Mouse (Mus musculus) v-Abl transformed pro-B cells (cell line): ENCODE measurements around the gene Foxq1.

Source experiments
- in situ Hi-C, 2 experiments: fragments of 400-800 bp; cut with MboI; formaldehyde crosslinking; loops; one replicate each; pipeline ENCODE4 v1.15.1; 2025; ENCODE audit not compliant: unreplicated experiment in 2 of 2

Foxq1 gene

DNA sequence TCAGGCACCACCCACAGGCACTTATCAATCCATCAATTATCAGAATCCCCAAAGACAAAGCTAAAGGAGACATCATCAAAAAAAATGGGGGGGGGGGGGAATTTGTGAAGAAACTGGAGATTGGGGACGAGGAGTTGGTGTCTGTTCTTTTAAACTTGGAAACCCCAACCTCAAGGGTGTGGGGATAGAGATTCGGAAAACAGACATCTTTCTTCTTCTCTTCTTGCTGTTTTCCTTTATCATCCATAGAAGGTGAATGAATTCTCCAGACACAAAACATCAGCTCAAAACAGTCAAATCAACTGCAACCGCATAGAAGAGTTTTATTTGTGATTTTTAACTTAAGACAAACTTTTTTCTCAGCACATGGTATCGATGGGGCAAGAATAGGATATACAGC is at the start of gene Foxq1:
Gene Foxq1, plus strand, starts transcription at position 301 of the 400 bp plus-strand sequence.
- in situ Hi-C loops, result no loop called here

DNA sequence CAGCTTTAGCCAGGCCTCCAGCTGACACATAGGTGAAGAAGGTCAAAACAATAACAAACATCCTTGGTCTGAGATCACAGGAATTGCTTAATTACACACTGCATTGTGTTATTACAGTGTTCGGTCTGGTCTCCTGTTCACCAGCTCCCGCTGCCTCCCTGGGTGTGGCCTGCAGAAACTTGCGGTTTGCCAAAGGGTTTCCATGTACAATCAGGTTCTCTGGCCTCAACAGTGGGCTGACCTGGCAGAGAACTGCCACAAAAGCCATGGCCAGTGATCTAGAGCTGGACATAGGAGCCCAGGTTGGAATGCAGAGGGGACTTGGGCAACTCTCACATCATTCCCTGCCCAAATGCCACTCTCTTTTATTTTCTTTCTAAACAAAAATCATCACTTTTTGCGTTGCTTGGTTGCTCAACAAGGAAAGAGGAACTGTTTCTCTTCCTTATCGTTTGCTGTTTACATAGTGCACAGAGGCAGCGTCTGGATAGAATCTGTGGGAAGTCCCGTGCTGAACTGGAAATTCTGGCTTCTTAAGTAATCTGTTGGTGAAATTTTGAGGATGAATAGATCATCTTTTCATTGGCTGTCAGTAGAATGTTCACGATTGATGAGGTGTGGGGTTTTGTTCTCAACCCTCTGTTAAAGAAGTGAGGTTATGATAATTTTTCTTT is 49.3 kb upstream of the Foxq1 start:
- in situ Hi-C loops, result no loop called here

DNA sequence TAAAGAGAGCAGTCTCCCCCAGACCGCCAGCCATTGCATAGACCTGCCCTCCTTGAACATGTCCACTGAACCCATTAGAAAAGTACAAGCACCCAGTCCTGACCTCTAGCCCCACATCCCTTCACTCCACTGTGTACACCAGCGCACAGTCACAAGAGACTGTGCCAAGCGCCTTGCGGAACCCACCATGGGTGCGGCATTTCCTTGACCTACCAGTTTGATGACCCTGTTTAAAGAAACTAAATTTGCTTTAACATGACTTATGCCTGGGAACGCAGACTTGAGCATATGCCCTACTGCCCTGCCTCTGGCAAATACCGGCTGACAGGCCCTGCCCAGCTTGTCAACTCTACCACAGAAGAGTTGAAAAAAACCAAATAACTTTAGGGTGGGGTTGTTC is 40.7 kb upstream of the Foxq1 start:
- in situ Hi-C loops, result no loop called here

DNA sequence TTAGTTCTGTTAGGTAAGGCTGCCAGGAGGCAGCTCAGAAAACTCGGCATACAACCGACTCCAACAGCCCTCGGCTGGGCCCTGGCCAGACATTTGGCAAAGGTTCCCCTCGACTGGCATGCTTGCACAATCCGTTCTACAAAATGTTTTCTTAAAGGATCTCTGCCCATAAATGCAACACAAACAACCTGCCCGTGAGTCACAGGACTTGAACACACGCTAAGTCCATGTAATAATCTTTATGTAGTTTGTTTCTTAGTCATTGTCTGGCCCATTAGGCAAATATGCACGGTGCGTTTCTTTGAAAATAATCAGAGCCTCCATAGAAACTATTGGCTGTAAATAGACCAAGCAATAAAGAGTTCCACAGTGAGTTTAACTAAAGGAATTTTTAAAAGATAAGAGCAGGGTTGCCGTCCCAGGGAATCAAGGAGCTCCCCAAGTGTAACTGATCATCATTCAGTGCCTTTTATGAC is 37.5 kb upstream of the Foxq1 start:
- in situ Hi-C loops, result no loop called here

DNA sequence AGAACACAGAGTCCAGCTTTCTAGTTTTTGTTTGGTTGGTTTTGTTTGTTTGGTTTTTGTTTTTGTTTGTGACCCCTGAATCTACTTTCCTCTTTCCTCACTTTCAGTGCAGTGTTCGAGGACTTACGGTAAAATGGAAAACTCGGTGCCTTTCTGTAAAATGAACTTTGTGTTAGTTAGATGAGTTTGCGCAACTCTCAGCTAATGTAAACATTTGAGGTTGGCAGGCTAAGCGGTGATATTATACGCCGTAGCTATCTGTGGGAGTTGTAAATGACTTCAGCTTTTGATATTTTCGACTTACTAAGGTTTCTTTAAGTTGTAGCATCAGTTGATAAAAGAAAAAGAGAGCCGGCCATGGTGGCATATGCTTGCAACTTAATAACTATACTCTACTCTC is 37.0 kb upstream of the Foxq1 start:
- in situ Hi-C loops, result no loop called here

DNA sequence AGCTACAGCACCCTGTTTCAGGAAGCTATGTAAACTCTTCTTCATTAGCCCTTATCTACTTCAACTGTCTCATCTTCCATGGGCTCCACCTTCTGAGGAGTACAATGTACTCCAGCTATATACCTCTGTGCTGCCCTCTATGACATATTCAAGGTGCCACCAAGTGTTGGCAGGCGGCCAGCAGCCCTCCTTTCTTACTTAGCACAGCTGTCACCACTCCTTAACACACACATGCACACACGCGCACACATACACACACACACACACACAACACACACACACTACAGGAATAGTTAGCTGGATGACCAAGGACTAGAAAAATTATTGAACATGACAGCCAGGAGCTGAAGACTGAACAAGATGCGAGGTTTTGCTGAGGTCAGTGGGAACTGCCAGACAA is 31.0 kb upstream of the Foxq1 start:
- in situ Hi-C loops, result no loop called here

DNA sequence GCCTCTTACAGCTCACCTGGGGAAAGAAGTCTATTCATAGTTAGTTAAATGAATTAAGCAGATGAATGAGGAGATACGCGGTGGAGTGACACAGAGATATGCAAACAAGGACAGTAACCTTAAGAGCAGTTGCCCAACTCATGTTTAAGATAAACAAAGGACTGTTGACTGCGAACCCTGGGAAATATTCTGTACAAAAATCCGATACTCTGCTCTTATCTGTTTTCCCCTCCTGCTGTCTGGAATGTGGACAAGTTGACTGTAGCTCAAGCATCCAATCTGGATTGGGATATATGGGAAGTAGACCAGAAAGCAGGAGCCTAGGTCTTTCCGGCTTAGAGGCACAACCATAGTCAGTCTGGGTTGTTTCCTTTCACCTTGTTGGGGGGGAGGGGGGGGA is 24.7 kb upstream of the Foxq1 start:
- in situ Hi-C loops, result no loop called here

DNA sequence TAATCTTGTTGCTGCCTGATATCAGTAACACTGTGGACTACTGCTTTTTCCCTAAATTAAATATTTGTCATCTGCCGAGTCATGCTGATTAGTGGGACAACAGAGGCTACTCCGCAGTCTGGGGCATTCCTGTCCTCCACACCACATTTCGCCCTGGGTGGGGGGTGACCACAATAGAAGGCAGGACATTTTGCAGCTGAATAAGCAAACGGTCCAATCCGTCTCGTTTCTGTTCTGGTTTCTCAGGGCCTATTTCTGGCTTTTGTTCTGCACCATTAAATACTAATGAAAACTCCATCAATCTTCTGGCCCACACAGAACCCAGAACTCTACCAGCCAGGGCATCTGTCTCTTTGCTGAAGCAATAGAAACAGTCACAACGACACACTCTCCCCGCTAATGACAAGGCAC is 24.3 kb upstream of the Foxq1 start:
- in situ Hi-C loops, result no loop called here

DNA sequence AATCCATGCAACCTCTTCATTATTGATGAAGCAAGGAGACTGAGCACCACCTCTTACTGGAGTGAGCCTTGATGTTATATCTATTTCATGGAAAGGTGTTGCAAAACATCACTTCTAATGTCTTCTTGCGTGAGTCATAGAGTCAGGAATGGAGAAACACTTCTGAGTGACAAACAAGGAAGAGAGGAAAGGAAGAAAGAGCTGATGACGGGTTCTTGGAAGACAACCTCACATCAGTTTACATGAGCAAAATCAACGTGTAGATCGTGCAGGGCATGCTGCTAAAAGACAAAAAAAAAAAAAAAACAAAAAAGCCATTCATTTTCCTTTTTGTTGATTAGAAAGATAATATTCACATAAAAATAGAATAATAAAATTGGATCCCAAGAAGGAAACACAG is 21.2 kb upstream of the Foxq1 start:
- in situ Hi-C loops, result no loop called here

DNA sequence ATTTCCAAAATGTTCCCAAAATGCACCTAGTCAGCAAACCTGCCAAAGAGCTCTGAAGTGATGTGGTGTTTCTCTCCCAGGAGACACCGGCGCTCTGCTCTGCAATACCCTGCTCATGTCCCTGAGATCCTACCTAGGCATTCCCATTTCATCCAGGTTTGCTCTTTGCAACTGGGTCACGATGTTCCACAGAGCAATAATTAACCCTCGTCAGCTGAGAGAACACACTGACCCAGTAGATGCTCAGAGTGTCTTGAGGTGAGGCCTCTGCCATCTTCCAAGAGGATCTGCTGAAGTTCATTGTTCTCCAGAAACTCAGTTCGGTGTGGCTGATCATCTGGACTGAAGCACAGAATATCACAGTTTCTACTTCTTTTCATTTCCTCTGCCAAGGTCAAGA is 12.9 kb upstream of the Foxq1 start:
- in situ Hi-C loops, result no loop called here

DNA sequence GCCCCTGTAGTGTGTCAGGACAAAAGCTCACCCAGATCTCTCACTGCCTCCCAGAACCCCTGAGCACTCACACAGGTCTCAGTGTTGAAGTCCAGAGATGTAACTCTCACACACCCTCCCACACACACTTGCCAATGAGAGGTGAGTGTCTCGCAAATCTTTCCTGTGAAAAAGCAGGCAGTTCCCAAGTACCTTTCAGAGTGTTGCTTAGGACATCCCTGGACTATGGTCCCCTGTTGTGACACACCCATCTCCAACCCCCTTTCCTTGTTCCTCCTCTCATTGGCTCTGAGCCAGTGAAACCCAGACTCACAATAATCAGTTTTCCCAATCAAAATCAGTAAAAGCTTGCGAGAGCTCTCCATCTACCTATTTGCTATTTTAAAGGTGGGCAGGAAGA is 9.2 kb upstream of the Foxq1 start:
- in situ Hi-C loops, result no loop called here

DNA sequence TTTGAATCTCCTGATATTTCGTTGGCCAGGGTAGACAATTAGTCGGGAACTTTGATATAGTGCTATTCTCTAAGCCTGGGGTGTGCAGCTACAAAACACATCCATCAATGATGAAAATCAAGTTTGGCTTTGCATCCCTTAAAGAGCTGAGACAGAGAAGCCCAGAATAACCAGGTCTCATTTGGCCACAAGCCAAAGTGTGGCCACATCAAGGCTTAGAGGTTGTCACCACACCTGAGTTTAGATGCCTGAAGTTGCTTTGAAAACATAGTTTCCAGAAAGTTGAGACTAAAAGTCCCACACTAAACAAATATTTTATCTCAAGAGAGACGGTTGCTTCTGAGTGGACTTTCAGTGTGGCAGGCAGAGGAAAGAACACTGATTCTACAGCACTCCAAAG is 8.7 kb upstream of the Foxq1 start:
- in situ Hi-C loops, result no loop called here

DNA sequence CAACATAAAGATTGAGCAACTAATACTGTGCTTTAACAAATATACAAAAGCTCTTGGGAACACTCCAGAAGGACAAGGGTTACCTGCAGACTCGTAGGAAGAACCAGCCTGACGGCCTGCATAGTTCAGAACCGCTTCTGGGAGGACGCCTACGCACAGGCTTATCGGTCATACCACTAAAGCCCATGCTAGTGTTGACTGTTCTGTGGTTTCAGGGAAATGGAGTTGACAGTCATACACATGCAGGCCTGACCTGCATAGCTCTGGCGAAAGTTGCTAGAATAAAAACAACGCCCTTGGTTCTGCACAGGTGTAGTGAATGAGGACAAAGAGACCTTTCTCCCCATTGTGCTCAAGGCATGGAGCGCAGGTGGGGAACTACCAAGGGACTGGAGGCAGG is 8.3 kb upstream of the Foxq1 start:
- in situ Hi-C loops, result no loop called here

DNA sequence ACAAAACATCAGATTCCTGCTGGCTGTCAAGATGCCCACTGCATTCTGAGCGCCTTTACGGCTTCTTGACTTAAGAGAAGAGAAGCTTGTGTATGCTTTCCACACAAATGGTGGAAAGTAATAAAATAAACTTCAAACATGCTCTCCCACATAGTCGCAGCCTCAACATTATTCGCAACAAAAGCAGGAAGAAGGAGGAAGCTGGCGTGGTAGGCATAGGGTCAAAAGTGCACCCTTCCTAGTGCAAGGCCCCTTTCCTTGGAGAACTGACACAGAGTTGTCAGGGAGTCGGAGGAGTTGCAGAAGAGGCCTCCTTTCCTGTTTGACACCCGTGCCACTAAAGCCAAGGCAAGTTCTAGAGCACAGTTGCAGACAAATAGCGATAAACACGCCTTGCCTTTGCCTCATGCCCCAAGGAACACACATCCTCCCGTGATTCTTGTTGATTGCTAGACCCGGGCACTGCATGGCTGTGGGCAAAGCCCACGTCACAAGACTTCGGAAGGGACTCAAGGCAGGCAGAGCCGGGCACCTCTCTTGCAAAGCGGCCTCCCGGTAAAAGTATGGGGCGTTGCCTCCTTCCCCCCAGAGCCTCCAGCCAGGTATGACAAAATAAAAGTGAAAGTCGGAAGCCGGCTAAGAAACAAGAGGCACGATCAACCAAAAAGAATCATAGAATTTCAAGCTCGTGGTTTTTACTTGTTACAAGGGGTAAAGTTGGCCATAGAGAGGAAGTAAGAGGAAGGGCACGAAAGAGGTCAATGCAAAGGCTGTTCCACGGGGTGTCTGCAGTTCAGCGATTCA is 1.2 kb downstream of the Foxq1 start:
- in situ Hi-C loops, result no loop called here

DNA sequence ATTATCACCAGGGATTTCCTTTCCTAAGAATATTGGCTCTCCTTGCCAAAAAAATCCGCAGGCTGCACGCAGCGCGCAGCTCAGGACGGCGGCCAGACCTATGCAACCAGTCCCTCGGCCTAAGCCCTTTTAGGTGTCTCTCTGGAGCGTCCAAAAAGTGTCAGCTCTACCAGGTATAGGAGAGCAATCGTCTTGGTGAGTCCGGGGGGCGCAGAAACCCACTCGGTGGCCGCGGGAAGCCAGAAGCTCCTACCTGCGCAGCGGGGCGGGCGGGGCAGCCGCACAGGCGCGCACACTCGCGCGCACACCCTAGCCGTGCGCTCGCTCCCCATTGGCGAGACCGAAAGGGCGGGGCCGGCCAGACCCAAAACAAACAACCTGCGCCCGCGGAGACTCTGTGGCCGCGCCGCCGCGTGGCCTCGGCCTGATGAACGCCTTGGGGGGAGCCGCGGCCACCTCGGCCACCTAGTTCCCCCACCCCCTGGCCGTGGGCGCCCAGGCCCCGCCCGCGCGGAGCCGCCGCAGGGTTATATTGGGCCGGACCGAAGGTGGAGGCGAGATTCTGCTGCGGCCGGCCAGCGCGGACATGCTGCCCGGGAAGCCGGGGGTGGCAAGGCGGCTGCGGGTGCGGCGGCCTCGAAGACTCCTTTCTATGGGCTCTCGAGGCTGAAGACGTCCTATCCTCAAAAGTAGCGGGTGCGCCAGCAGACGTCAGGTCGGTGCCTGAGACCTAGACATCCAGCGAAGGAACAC is 2.0 kb downstream of the Foxq1 start:
- in situ Hi-C loops, result no loop called here

DNA sequence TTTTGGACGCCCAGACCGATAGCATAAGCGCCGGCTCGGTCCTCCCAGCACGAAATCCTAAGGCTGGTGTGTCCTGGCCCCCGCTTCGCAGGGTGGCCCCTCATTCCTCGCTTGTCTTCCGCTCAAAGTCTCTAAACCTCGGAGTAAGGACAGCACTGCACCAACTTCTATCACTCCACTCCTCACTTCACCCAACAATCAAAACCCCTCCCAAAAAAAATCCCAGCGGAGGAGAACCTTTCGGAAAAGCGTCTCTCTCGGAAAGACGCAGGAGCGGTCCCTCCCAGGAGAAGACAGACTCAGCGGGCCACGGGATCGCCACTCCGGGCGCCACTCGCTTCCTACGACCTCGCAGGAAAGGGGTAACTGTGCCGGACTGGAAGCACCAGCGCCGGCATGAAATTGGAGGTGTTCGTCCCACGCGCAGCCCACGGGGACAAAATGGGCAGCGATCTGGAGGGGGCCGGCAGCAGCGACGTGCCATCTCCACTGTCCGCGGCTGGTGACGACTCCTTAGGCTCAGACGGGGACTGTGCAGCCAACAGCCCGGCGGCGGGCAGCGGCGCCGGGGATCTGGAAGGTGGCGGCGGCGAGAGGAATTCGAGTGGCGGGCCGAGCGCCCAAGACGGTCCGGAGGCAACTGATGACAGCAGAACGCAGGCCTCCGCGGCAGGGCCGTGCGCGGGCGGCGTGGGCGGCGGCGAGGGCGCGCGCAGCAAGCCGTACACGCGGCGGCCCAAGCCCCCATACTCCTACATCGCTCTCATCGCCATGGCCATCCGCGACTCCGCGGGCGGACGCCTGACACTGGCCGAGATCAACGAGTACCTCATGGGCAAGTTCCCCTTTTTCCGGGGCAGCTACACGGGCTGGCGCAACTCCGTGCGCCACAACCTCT is 2.8 kb downstream of the Foxq1 start, which contains the start of gene A530084C06Rik:
Gene A530084C06Rik, minus strand, starts transcription at position 813 of the 898 bp plus-strand sequence.
- in situ Hi-C loops, result no loop called here

DNA sequence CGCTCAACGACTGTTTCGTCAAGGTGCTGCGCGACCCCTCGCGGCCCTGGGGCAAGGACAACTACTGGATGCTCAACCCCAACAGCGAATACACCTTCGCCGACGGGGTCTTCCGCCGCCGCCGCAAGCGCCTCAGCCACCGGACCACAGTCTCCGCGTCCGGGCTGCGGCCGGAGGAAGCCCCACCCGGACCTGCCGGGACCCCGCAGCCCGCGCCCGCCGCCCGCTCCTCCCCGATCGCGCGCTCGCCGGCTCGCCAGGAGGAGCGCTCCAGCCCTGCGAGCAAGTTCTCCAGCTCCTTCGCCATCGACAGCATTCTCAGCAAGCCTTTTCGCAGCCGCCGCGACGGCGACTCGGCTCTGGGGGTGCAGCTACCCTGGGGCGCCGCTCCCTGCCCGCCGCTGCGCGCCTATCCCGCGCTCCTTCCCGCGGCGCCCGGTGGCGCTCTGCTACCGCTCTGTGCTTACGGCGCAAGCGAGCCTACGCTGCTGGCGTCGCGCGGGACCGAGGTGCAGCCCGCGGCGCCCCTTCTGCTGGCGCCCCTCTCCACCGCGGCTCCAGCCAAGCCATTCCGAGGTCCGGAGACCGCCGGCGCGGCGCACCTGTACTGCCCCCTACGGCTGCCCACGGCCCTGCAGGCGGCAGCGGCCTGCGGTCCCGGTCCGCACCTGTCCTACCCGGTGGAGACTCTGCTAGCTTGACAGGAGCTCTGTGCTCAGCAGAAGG is 3.6 kb downstream of the Foxq1 start:
- in situ Hi-C loops, result no loop called here

DNA sequence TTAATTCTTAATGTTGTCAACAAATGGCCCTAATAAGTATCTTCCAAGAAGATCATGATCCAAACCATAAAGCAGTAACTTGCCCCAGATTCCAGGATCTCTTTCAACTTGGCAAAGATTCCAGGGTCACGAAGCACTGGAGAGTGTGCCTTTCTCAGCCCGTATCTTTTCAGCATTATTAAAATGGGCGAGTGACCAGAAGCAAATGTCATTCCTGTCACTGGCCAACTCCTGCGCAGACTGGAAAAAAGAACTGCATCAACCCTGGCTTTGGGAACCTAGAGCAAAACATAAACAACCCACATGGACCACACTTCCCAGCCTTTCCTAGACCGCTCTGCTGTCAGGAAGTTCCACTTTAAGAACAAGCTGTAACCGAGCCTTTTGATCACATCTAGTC is 8.5 kb downstream of the Foxq1 start:
- in situ Hi-C loops, result no loop called here

DNA sequence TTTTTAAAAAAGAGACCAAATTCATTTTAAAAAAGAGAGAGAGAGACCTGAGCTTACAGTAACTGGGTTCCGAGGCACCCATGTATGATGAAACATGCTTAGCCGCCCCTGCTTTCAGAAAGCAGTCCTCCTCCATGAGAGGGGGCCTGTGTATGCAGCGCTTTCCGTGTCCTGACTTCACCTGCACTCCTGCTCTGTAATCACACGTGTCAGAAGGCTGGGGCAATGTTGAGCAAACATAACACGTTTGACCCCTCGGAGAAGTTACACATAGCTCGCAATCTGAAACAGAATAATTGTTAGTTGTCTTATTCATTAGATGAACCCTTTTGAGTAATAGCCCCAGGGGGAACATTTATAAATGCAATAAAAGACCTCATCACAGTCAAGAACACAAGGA is 11.2 kb downstream of the Foxq1 start:
- in situ Hi-C loops, result no loop called here
